Mouse (Mus musculus) gastrocnemius, adult 2 months (tissue): ENCODE results near the gene Foxk2. TPM values are rescaled to one million over a fixed set of nuclear protein-coding genes. Genes with fewer than 3 reads are reported as not detected.

Source experiments
- DNase-seq: peaks from one replicate; pipeline ENCODE4 v3.0.0; 2022
- H3K27ac ChIP-seq: fragments of 200-600 bp; 2 replicates; pipeline ENCODE4 v1.8.1; 2022; ENCODE audit warnings: mild to moderate bottlenecking
- H3K4me3 ChIP-seq: fragments of 200-600 bp; 2 replicates; pipeline ENCODE4 v1.8.1; 2022; ENCODE audit warnings: mild to moderate bottlenecking, moderate library complexity
- CTCF ChIP-seq: fragments of 200-600 bp; IDR thresholded peaks from 2 replicates; pipeline ENCODE4 v1.8.1; 2022; ENCODE audit warnings: antibody characterized with exemption, mild to moderate bottlenecking, moderate library complexity
- intact Hi-C: fragments of 180-260 bp; cut with DNase I; formaldehyde crosslinking; loops from one replicate; pipeline ENCODE4 v1.15.1; 2025
- long read RNA-seq, 2 experiments: library from polyadenylated mRNA; stranded (forward); transcript quantifications; one replicate each; pipeline ENCODE4 v2.0.0; 2021
- total RNA-seq, 2 experiments: library from RNA; stranded (reverse); gene quantifications; 2 replicates each; pipeline ENCODE4 v1.2.3; 2021

Foxk2 gene
- total RNA-seq = 10 to 100 TPM; 30.1 to 32.9 TPM
- long read RNA-seq, experiment 1, full-length matches to known transcripts = 8 of 21 reads
- long read RNA-seq, experiment 1, partial matches to known transcripts = 4 of 21 reads
- long read RNA-seq, experiment 1, other reads (novel, unspliced or antisense) = 9 of 21 reads
- long read RNA-seq, experiment 2, full-length matches to known transcripts = 9 of 22 reads
- long read RNA-seq, experiment 2, partial matches to known transcripts = 8 of 22 reads
- long read RNA-seq, experiment 2, other reads (novel, unspliced or antisense) = 5 of 22 reads

GRCm38 (mm10) chr11:121259160-121260100 lies at the start of gene Foxk2:
Gene Foxk2 (plus strand): TSS chr11:121259990.
- TF ChIP-seq CTCF = no peak
- intact Hi-C loops = loop anchor here (1.0 to 5.0 kb wide), 3 partner anchors 17 to 93 kb away; partner anchors contain the start of genes Narf and Wdr45b

GRCm38 (mm10) chr11:121216831-121217230 lies 43.0 kb upstream of the Foxk2 start:
- no peak for TF ChIP-seq CTCF
- intact Hi-C loops = no loop called here
- DNase-seq = peak; percentile 77
- Histone ChIP-seq H3K27ac (peak overlapping the region; percentile 69), H3K4me3 (no peak overlapping the region)

More at GRCm38 (mm10) chr11:121259160-121260100, at the start of gene Foxk2:
- DNase-seq = peak; percentile 98
- H3K4me3 ChIP-seq = peak within 1 kb of the TSS; percentile 98
- peak within 1 kb of the TSS; percentile 96 for H3K27ac ChIP-seq

GRCm38 (mm10) chr11:121219776-121220175 lies 40.0 kb upstream of the Foxk2 start:
- no peak for DNase-seq
- intact Hi-C loops = no loop called here

GRCm38 (mm10) chr11:121220771-121221170 lies 39.0 kb upstream of the Foxk2 start:
- Histone ChIP-seq H3K27ac (no peak overlapping the region), H3K4me3 (no peak overlapping the region)
- no peak for DNase-seq
- intact Hi-C loops = no loop called here
- TF ChIP-seq CTCF = no peak

More at GRCm38 (mm10) chr11:121219776-121220175, 40.0 kb upstream of the Foxk2 start:
- no peak for TF ChIP-seq CTCF
- Histone ChIP-seq H3K4me3 (no peak overlapping the region), H3K27ac (no peak overlapping the region)

- DNase-seq = no peak
- Histone ChIP-seq H3K27ac (no peak overlapping the region), H3K4me3 (no peak overlapping the region)
- TF ChIP-seq CTCF = no peak
- intact Hi-C loops = no loop called here
These were observed 38.3 kb upstream of the Foxk2 start for GRCm38 (mm10) chr11:121221321-121222010.

- intact Hi-C loops = no loop called here
- H3K27ac ChIP-seq = peak overlapping the region; percentile 93
- H3K4me3 ChIP-seq = peak overlapping the region; percentile 73
- TF ChIP-seq CTCF = no peak
- no peak for DNase-seq
These were observed 31.4 kb upstream of the Foxk2 start for GRCm38 (mm10) chr11:121228129-121229017.

- H3K4me3 ChIP-seq = peak within 1 kb of the TSS; percentile 73
- DNase-seq = peak; percentile 75
- TF ChIP-seq CTCF = peak; percentile 26; the same call in 1 of the 2 replicates
- intact Hi-C loops = no loop called here
- H3K27ac ChIP-seq = peak within 1 kb of the TSS; percentile 93
These were observed 30.8 kb upstream of the Foxk2 start, which contains the start of gene Cybc1 for GRCm38 (mm10) chr11:121229018-121229439. Gene Cybc1 (minus strand): TSS chr11:121229322.

GRCm38 (mm10) chr11:121231191-121231590 lies 28.6 kb upstream of the Foxk2 start:
- DNase-seq = no peak
- Histone ChIP-seq H3K4me3 (no peak overlapping the region), H3K27ac (peak overlapping the region; percentile 28; the same call in 1 of the 2 replicates)
- no peak for TF ChIP-seq CTCF
- intact Hi-C loops = no loop called here

- DNase-seq = peak; percentile 36
- Histone ChIP-seq H3K27ac (no peak overlapping the region), H3K4me3 (no peak overlapping the region)
- intact Hi-C loops = no loop called here
- no peak for TF ChIP-seq CTCF
These were observed 28.0 kb upstream of the Foxk2 start for GRCm38 (mm10) chr11:121231628-121232291.

GRCm38 (mm10) chr11:121232706-121233105 lies 27.1 kb upstream of the Foxk2 start:
- intact Hi-C loops = no loop called here
- no peak for TF ChIP-seq CTCF
- Histone ChIP-seq H3K4me3 (no peak overlapping the region), H3K27ac (no peak overlapping the region)
- no peak for DNase-seq
